Mouse (Mus musculus) myocyte (in vitro differentiated cells): ENCODE results near the gene Rbms1.

Source experiments
- CEBPB ChIP-seq: IDR thresholded peaks from 2 replicates; pipeline ENCODE4 v1.6.1; 2011; ENCODE audit warnings: mild to moderate bottlenecking, moderate library complexity; ENCODE audit not compliant: poor library complexity, insufficient read depth, severe bottlenecking
- E2F4 ChIP-seq: IDR thresholded peaks from one replicate; pipeline ENCODE4 v1.6.1; 2011; ENCODE audit warnings: mild to moderate bottlenecking, control low read depth, moderate library complexity; ENCODE audit not compliant: insufficient read depth
- MAX ChIP-seq: IDR thresholded peaks from one replicate; pipeline ENCODE4 v1.6.1; 2011; ENCODE audit warnings: low read depth, mild to moderate bottlenecking, control low read depth
- MYOD1 ChIP-seq, 3 experiments: IDR thresholded peaks; one replicate each; pipeline ENCODE4 v1.6.1; 2011; ENCODE audit warnings: control low read depth in 2 of 3, low read depth in 2 of 3, mild to moderate bottlenecking in 2 of 3, moderate library complexity in 1 of 3; ENCODE audit not compliant: insufficient read length in 2 of 3, control insufficient read depth in 1 of 3
- MYOG ChIP-seq, 3 experiments: IDR thresholded peaks; one replicate each; pipeline ENCODE4 v1.6.1; 2011; ENCODE audit warnings: control low read depth in 2 of 3, low read depth in 2 of 3, mild to moderate bottlenecking in 2 of 3; ENCODE audit not compliant: insufficient read length in 2 of 3, control insufficient read depth in 1 of 3, insufficient read depth in 1 of 3
- POLR2A ChIP-seq: IDR thresholded peaks from one replicate; pipeline ENCODE4 v1.6.1; 2011; ENCODE audit warnings: low read depth, mild to moderate bottlenecking, control low read depth, moderate library complexity; ENCODE audit not compliant: insufficient read length
- POLR2AphosphoS2 ChIP-seq: IDR thresholded peaks from one replicate; pipeline ENCODE4 v1.6.1; 2011; ENCODE audit warnings: low read depth, control low read depth; ENCODE audit not compliant: insufficient read length
- REST ChIP-seq: IDR thresholded peaks from one replicate; pipeline ENCODE4 v1.6.1; 2011; ENCODE audit warnings: mild to moderate bottlenecking, control low read depth, moderate library complexity; ENCODE audit not compliant: insufficient read depth, insufficient read length
- SRF ChIP-seq: IDR thresholded peaks from one replicate; pipeline ENCODE4 v1.6.1; 2011; ENCODE audit warnings: low read depth; ENCODE audit not compliant: control insufficient read depth, insufficient read length
- TCF12 ChIP-seq: IDR thresholded peaks from one replicate; pipeline ENCODE4 v1.6.1; 2011; ENCODE audit warnings: mild to moderate bottlenecking, control low read depth; ENCODE audit not compliant: poor library complexity, insufficient read depth, severe bottlenecking
- TCF3 ChIP-seq: IDR thresholded peaks from one replicate; pipeline ENCODE4 v1.6.1; 2011; ENCODE audit warnings: low read depth, control low read depth; ENCODE audit not compliant: insufficient read length
- USF1 ChIP-seq: IDR thresholded peaks from one replicate; pipeline ENCODE4 v1.6.1; 2011; ENCODE audit warnings: low read depth, mild to moderate bottlenecking, control low read depth, moderate library complexity

DNA sequence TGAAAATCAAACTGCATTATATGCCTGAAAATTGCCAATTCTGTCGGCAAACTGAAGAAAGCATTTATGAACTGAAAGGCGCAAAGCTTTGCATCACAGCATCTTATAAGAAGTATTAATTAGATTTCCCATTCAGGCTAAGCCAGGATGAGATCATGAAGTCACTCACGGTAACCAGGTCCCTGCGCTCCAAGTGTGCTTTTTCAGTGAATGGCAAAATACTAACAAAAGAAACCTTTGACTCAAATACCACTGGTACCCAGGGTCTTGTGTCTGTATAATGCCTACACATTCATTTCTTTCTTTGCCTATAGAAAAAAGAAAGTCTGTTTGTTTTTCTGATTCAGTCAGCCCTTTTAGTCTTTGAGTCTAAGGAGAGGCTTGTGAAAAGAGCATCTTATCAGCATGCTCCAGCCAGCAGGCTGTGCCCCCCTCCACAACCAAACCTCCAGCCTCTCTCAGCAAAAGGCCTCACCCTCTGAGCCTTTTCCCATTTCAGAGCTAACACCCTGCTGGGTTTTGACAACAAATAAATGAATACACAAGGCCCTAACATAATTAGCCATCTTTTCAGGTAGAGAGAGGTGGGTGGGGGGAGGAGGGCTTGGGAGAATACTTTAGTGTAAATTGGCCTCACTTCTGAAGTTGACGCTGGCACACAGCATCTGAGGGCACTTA lies 83.7 kb downstream of the Rbms1 start:
- TF ChIP-seq POLR2A = no peak
- TF ChIP-seq MAX = no peak
- no peak for TF ChIP-seq POLR2AphosphoS2
- TF ChIP-seq MYOD1 (IDR thresholded peaks at IDR 0.05; ENCODE audit: control insufficient read depth in 1 of 3, insufficient read length in 2 of 3, low read depth in 2 of 3) = no peak
- no peak for TF ChIP-seq MYOG (IDR thresholded peaks at IDR 0.05; ENCODE audit: control insufficient read depth in 1 of 3, insufficient read depth in 1 of 3, insufficient read length in 2 of 3, low read depth in 2 of 3)
- TF ChIP-seq REST = no peak
- no peak for TF ChIP-seq USF1
- TF ChIP-seq CEBPB = no peak
- TF ChIP-seq E2F4 = no peak
- TF ChIP-seq TCF12 = no peak
- no peak for TF ChIP-seq TCF3
- TF ChIP-seq SRF = no peak
